Mouse (Mus musculus): Measurements from ENCODE around the gene Tvp23b. TPM values are rescaled to one million over a fixed set of nuclear protein-coding genes. Genes with fewer than 3 reads are reported as not detected.

The Tvp23b gene
- polyA plus RNA-seq, 1 experiment = 5.5 TPM

GRCm38 (mm10) chr11:62938921-62939320 lies 59.7 kb downstream of the Tvp23b start:
- Histone ChIP-seq H3K27me3 (ENCODE audit: control insufficient read depth, insufficient read depth, low read length) (no peaks in the 10 kb centered on the region), H3K4me1 (ENCODE audit: control insufficient read depth, insufficient read depth, insufficient read length, low read length) (no peaks in the 10 kb centered on the region), H3K27ac (ENCODE audit: insufficient read depth, low read depth, low read length) (no peak overlapping the region), H3K36me3 (ENCODE audit: control insufficient read depth, insufficient read depth, low read length) (no peaks in the 10 kb centered on the region), H3K4me3 (ENCODE audit: low read depth, low read length) (no peak overlapping the region)
- 75% methylated on average over 5 of the region's 5 CpGs for WGBS
- TF ChIP-seq POLR2A (IDR thresholded peaks at IDR 0.05; ENCODE audit: low read depth, low read length) (no peak), CTCF (IDR thresholded peaks at IDR 0.05; ENCODE audit: extremely low read depth, insufficient read length, insufficient replicate concordance, low read depth, low read length) (no peak)

- H3K4me1 ChIP-seq (ENCODE audit: control insufficient read depth, insufficient read depth, insufficient read length, low read length) = no peaks in the 10 kb centered on the region
- H3K36me3 ChIP-seq (ENCODE audit: control insufficient read depth, insufficient read depth, low read length) = no peaks in the 10 kb centered on the region
- H3K27me3 ChIP-seq (ENCODE audit: control insufficient read depth, insufficient read depth, low read length) = no peaks in the 10 kb centered on the region
- TF ChIP-seq CTCF (IDR thresholded peaks at IDR 0.05; ENCODE audit: extremely low read depth, insufficient read length, insufficient replicate concordance, low read depth, low read length) (no peak), POLR2A (IDR thresholded peaks at IDR 0.05; ENCODE audit: low read depth, low read length) (no peak)
- H3K27ac ChIP-seq (ENCODE audit: insufficient read depth, low read depth, low read length) = no peak overlapping the region
- H3K4me3 ChIP-seq (ENCODE audit: low read depth, low read length) = no peak overlapping the region
- 82% methylated on average over 3 of the region's 3 CpGs for WGBS
These were observed 60.9 kb downstream of the Tvp23b start for GRCm38 (mm10) chr11:62940176-62940575.

GRCm38 (mm10) chr11:62943538-62943937 lies 64.3 kb downstream of the Tvp23b start:
- no peaks in the 10 kb centered on the region for H3K27me3 ChIP-seq (ENCODE audit: control insufficient read depth, insufficient read depth, low read length)
- 64% methylated on average over 6 of the region's 6 CpGs for WGBS
- no peaks in the 10 kb centered on the region for H3K4me1 ChIP-seq (ENCODE audit: control insufficient read depth, insufficient read depth, insufficient read length, low read length)
- H3K36me3 ChIP-seq (ENCODE audit: control insufficient read depth, insufficient read depth, low read length) = no peaks in the 10 kb centered on the region
- TF ChIP-seq POLR2A (IDR thresholded peaks at IDR 0.05; ENCODE audit: low read depth, low read length) = no peak
- TF ChIP-seq CTCF (IDR thresholded peaks at IDR 0.05; ENCODE audit: extremely low read depth, insufficient read length, insufficient replicate concordance, low read depth, low read length) = no peak
- H3K27ac ChIP-seq (ENCODE audit: insufficient read depth, low read depth, low read length) = no peak overlapping the region
- no peak overlapping the region for H3K4me3 ChIP-seq (ENCODE audit: low read depth, low read length)

GRCm38 (mm10) chr11:62945514-62945913 lies 66.3 kb downstream of the Tvp23b start:
- Histone ChIP-seq H3K27me3 (ENCODE audit: control insufficient read depth, insufficient read depth, low read length) (no peaks in the 10 kb centered on the region; the same call in 1 of the 2 replicates), H3K4me1 (ENCODE audit: control insufficient read depth, insufficient read depth, insufficient read length, low read length) (no peaks in the 10 kb centered on the region), H3K36me3 (ENCODE audit: control insufficient read depth, insufficient read depth, low read length) (no peaks in the 10 kb centered on the region), H3K27ac (ENCODE audit: insufficient read depth, low read depth, low read length) (no peak overlapping the region), H3K4me3 (ENCODE audit: low read depth, low read length) (no peak overlapping the region)
- 28% methylated on average over 4 of the region's 4 CpGs for WGBS
- TF ChIP-seq CTCF (IDR thresholded peaks at IDR 0.05; ENCODE audit: extremely low read depth, insufficient read length, insufficient replicate concordance, low read depth, low read length) (no peak), POLR2A (IDR thresholded peaks at IDR 0.05; ENCODE audit: low read depth, low read length) (no peak)

- WGBS = 77% methylated on average over 1 of the region's 1 CpGs
- no peak overlapping the region for H3K27ac ChIP-seq (ENCODE audit: insufficient read depth, low read depth, low read length)
- no peaks in the 10 kb centered on the region; the same call in 1 of the 2 replicates for H3K27me3 ChIP-seq (ENCODE audit: control insufficient read depth, insufficient read depth, low read length)
- H3K4me1 ChIP-seq (ENCODE audit: control insufficient read depth, insufficient read depth, insufficient read length, low read length) = no peaks in the 10 kb centered on the region
- no peaks in the 10 kb centered on the region for H3K36me3 ChIP-seq (ENCODE audit: control insufficient read depth, insufficient read depth, low read length)
- no peak overlapping the region for H3K4me3 ChIP-seq (ENCODE audit: low read depth, low read length)
- TF ChIP-seq POLR2A (IDR thresholded peaks at IDR 0.05; ENCODE audit: low read depth, low read length) (no peak), CTCF (IDR thresholded peaks at IDR 0.05; ENCODE audit: extremely low read depth, insufficient read length, insufficient replicate concordance, low read depth, low read length) (no peak)
These were observed 70.3 kb downstream of the Tvp23b start for GRCm38 (mm10) chr11:62949548-62949947.

GRCm38 (mm10) chr11:62951012-62951411 lies 71.8 kb downstream of the Tvp23b start, which contains the start of gene Cdrt4:
Gene Cdrt4 (plus strand): TSS chr11:62951193.
- Histone ChIP-seq H3K36me3 (ENCODE audit: control insufficient read depth, insufficient read depth, low read length) (no peaks in the 10 kb centered on the region), H3K27ac (ENCODE audit: insufficient read depth, low read depth, low read length) (no peak within 1 kb of the TSS), H3K4me1 (ENCODE audit: control insufficient read depth, insufficient read depth, insufficient read length, low read length) (no peaks in the 10 kb centered on the region), H3K4me3 (ENCODE audit: low read depth, low read length) (no peak within 1 kb of the TSS), H3K27me3 (ENCODE audit: control insufficient read depth, insufficient read depth, low read length) (no peaks in the 10 kb centered on the region; the same call in 1 of the 2 replicates)
- 89% methylated on average over 3 of the region's 3 CpGs for WGBS
- TF ChIP-seq POLR2A (IDR thresholded peaks at IDR 0.05; ENCODE audit: low read depth, low read length) (no peak), CTCF (IDR thresholded peaks at IDR 0.05; ENCODE audit: extremely low read depth, insufficient read length, insufficient replicate concordance, low read depth, low read length) (no peak)

- Histone ChIP-seq H3K4me1 (ENCODE audit: control insufficient read depth, insufficient read depth, insufficient read length, low read length) (peaks cover 9% of the 10 kb centered on the region; the same call in 1 of the 2 replicates), H3K36me3 (ENCODE audit: control insufficient read depth, insufficient read depth, low read length) (no peaks in the 10 kb centered on the region), H3K27me3 (ENCODE audit: control insufficient read depth, insufficient read depth, low read length) (no peaks in the 10 kb centered on the region; the same call in 1 of the 2 replicates), H3K27ac (ENCODE audit: insufficient read depth, low read depth, low read length) (no peak overlapping the region), H3K4me3 (ENCODE audit: low read depth, low read length) (no peak overlapping the region)
- WGBS = 74% methylated on average over 3 of the region's 3 CpGs
- no peak for TF ChIP-seq POLR2A (IDR thresholded peaks at IDR 0.05; ENCODE audit: low read depth, low read length)
These were observed 75.5 kb downstream of the Tvp23b start for GRCm38 (mm10) chr11:62954766-62955165.
